Mouse (Mus musculus): ENCODE results near the gene Camk2d.

GRCm38 (mm10) chr3:126652361-126652760 is 56.3 kb downstream of the Camk2d start:
- TF ChIP-seq EP300 (IDR thresholded peaks at IDR 0.05) (no peak), CTCF (IDR thresholded peaks at IDR 0.05) (no peak)
